10 mouse cellular contexts compared by ENCODE assay signal in the genomic region with DNA sequence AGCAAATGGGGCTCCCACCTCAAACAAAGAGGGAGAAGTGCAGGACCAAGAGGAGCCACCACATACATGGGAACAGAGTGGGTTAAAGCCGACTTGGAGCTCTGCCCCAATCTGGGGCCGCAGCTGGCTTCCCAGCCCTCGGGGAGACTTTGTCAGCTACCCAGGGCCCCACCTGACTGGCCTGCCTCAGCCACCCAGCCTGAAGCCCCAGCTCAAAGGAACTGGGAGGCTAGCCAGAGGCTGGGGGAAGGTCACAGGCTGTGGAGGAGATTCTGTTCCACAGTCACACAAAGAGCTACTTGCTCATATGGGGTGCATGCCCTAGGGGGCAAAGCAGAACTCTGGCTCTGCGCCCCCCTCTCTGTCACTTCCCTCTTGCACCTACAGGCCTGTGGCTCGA. TPM values are rescaled to one million over a fixed set of nuclear protein-coding genes. Genes with fewer than 3 reads are reported as not detected.
DNase-seq lines count a peak whose midpoint lies in the region; ATAC-seq and TF ChIP-seq lines count a peak whose summit lies in the region.
"Had no signal": no experiment of that assay in that cellular context is flagged by ENCODE, and none has a peak within 500 bp of the region (broad histone marks: within the 10 kb centered on the region; RNA-seq: fewer than 3 reads in every experiment).

No protein-coding gene starts in this region.

- H3K4me3 ChIP-seq in embryonic facial prominence, embryonic 10.5 days: no peak overlapping the region
- no peak overlapping the region for H3K4me3 ChIP-seq in gastrocnemius, adult 2 months
- no peak overlapping the region for H3K4me3 ChIP-seq in midbrain, embryonic 11.5 days (ENCODE audit: low read depth, low read length)
- H3K4me3 ChIP-seq: liver, embryonic 13.5 days had no signal

- no peaks in the 10 kb centered on the region for H3K9me3 ChIP-seq in embryonic facial prominence, embryonic 10.5 days
- no peaks in the 10 kb centered on the region for H3K9me3 ChIP-seq in midbrain, embryonic 11.5 days (ENCODE audit: control insufficient read depth, low read length)
- H3K9me3 ChIP-seq: liver, embryonic 13.5 days had no signal

- TF ChIP-seq CTCF in gastrocnemius, adult 2 months (IDR thresholded peaks at IDR 0.05): no peak

- intact Hi-C loops in gastrocnemius, adult 2 months (cut with DNase I): loop anchor here (5.0 to 10.0 kb wide), 3 partner anchors 39 to 97 kb away; a partner anchor contains a TSS

- H3K9ac ChIP-seq in midbrain, embryonic 11.5 days (ENCODE audit: low read length): no peak overlapping the region
- H3K9ac ChIP-seq: liver, embryonic 13.5 days had no signal

- 62% methylated on average over 5 of the region's 5 CpGs for WGBS in embryonic facial prominence, embryonic 10.5 days
- WGBS in midbrain, embryonic 11.5 days: 61% methylated on average over 5 of the region's 5 CpGs

- peak overlapping the region; percentile 21 for H3K27ac ChIP-seq in embryonic facial prominence, embryonic 10.5 days (replicated peaks)
- peak overlapping the region; percentile 53 for H3K27ac ChIP-seq in gastrocnemius, adult 2 months
- H3K27ac ChIP-seq in midbrain, embryonic 11.5 days (ENCODE audit: low read depth, low read length): no peak overlapping the region
- H3K27ac ChIP-seq: liver, embryonic 13.5 days had no signal

- no peaks in the 10 kb centered on the region for H3K27me3 ChIP-seq in embryonic facial prominence, embryonic 10.5 days (replicated peaks; ENCODE audit: low read depth, poor library complexity, severe bottlenecking)
- no peaks in the 10 kb centered on the region for H3K27me3 ChIP-seq in midbrain, embryonic 11.5 days (ENCODE audit: control insufficient read depth, insufficient read depth, low read length)
- H3K27me3 ChIP-seq: liver, embryonic 13.5 days had no signal

- ATAC-seq in midbrain, embryonic 11.5 days (ENCODE audit: low FRiP score): 0 out of 2 replicates have a peak, but pooled peaks have one; percentile 23
- no peak for ATAC-seq in activated CD4-positive, CD25-positive, alpha-beta regulatory T cell, adult 4 months

- peak; percentile 15 to 45 for DNase-seq in layer of hippocampus, postnatal 10 days (ENCODE audit: low spot score in 2 of 2)
- DNase-seq in layer of hippocampus, adult 11-12 months (ENCODE audit: low spot score): no peak
- DNase-seq in embryonic facial prominence, embryonic 10.5 days (ENCODE audit: low spot score): no peak
- DNase-seq in gastrocnemius, adult 2 months: peak; percentile 78
- DNase-seq in midbrain, embryonic 11.5 days (ENCODE audit: low spot score, missing footprints): no peak
- no peak for DNase-seq in B cell, adult 2 months
- DNase-seq in spleen, postnatal 4 days (ENCODE audit: low spot score in 2 of 2): no peak
- DNase-seq: heart, adult 11 months; liver, embryonic 13.5 days had no signal

- peaks cover 21% of the 10 kb centered on the region for H3K36me3 ChIP-seq in embryonic facial prominence, embryonic 10.5 days (replicated peaks)
- H3K36me3 ChIP-seq in midbrain, embryonic 11.5 days (ENCODE audit: control insufficient read depth, insufficient read depth, low read length): no peaks in the 10 kb centered on the region
- H3K36me3 ChIP-seq: liver, embryonic 13.5 days had no signal

- no peak overlapping the region for H3K4me2 ChIP-seq in midbrain, embryonic 11.5 days
- H3K4me2 ChIP-seq: liver, embryonic 13.5 days had no signal

- H3K4me1 ChIP-seq in embryonic facial prominence, embryonic 10.5 days: peaks cover 79% of the 10 kb centered on the region
- peaks cover 19% of the 10 kb centered on the region for H3K4me1 ChIP-seq in midbrain, embryonic 11.5 days (ENCODE audit: control insufficient read depth, insufficient read depth, low read length)
- H3K4me1 ChIP-seq: liver, embryonic 13.5 days had no signal

RNA-seq across cellular contexts. Expression of a gene that starts 41.4 kb away (rescaled TPM):
- 10 to 100 TPM; 20.9 to 27.1 TPM for total RNA-seq in layer of hippocampus, postnatal 10 days (2021)
- polyA plus RNA-seq in embryonic facial prominence, embryonic 10.5 days (2016; fragmentation: Nextera tagmentation; extraction: Ambion mirVana): 22.0 and 23.4 TPM in 2 replicates
- total RNA-seq in gastrocnemius, adult 2 months (2021): 10 to 100 TPM; 13.0 to 15.6 TPM
- polyA plus RNA-seq in midbrain, embryonic 11.5 days (2014; fragmentation: Nextera tagmentation; extraction: Ambion mirVana): 40.3 and 43.4 TPM in 2 replicates
- polyA plus RNA-seq in activated CD4-positive, CD25-positive, alpha-beta regulatory T cell, adult 4 months (2017; shearing (Covaris generic)): not detected

Comparison
In these comparisons a context has a peak if more than half of its experiments do, and no peak if none do; other contexts are left out.
1. DNase-seq: peak in layer of hippocampus, postnatal 10 days (2 of 2) and gastrocnemius, adult 2 months (single experiment); none in layer of hippocampus, adult 11-12 months (single experiment), embryonic facial prominence, embryonic 10.5 days (single experiment), midbrain, embryonic 11.5 days (single experiment), B cell, adult 2 months (0 of 2) and spleen, postnatal 4 days (0 of 2).
2. RNA of a gene that starts 41.4 kb away (polyA plus RNA-seq): 40.3 to 43.4 TPM in midbrain, embryonic 11.5 days and 22.0 to 23.4 TPM in embryonic facial prominence, embryonic 10.5 days; not detected in activated CD4-positive, CD25-positive, alpha-beta regulatory T cell, adult 4 months; every median in the first group is over 10 times any median in the second.